Mouse (Mus musculus): Measurements from ENCODE around the gene 1700024G13Rik.

GRCm38 (mm10) chr14:32429030-32429602, 40.9 kb upstream of the 1700024G13Rik start:
- TF ChIP-seq CTCF (IDR thresholded peaks at IDR 0.05; ENCODE audit: insufficient read depth, low read depth, low read length) (no peak), POLR2A (IDR thresholded peaks at IDR 0.05; ENCODE audit: insufficient read depth, low read depth, low read length) (no peak)

Data from olfactory bulb, adult 2 months (tissue).